Mouse (Mus musculus): ENCODE measurements around the gene Aqp2. TPM values are rescaled to one million over a fixed set of nuclear protein-coding genes. Genes with fewer than 3 reads are reported as not detected.

Aqp2 gene
- total RNA-seq, 2 experiments from 2014 or later, result not detected

GRCm38 (mm10) chr15:99589237-99589636 lies 10.4 kb downstream of the Aqp2 start:
- no peak for ATAC-seq (replicated peaks; ENCODE audit: low FRiP score, poor library complexity, severe bottlenecking)

DNA sequence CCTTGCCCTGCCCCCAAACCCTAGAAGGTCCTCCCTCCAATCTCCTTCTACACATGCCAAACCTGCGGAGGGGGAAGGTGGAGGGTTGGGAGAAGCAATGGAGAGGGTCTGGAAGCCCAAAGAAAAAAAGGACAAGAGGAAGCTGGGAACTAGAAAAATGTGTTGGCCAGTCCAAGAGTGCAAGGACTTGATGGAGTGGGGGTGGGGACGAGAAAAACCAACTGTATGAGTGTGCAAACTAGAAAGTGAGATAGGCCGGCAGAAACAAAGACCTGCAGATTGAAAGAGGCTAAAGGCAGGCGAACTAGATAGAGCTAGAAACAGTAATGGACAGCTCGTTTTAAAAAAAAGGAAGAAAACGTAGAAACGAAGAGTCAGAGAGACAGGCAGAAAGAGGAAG lies 10.8 kb downstream of the Aqp2 start:
- ATAC-seq (replicated peaks; ENCODE audit: low FRiP score, poor library complexity, severe bottlenecking), result no peak

- ATAC-seq (replicated peaks; ENCODE audit: low FRiP score, poor library complexity, severe bottlenecking), result no peak
Measured at GRCm38 (mm10) chr15:99590429-99591084, 11.7 kb downstream of the Aqp2 start, which contains the start of gene Aqp5. TSS of gene Aqp5 (plus strand) at chr15:99590782.

DNA sequence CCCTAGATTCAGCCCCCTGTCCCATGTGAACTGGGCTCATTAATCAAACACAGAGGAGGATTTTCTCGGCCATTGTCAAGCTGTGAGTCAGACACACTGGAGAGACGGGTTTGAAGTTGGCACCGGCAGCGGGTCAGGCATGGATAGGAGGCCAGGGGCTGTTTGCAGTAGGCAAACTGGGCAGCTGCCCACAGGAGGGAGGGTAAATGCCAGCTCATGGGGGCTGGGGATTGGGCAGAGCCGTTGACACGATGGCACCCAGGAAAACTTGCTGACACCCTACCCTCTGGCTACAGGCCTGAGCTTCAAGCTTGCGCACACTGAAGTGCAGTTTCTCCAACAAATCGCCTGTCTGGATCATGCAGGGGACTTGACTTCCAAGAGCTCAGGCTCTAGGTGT lies 13.3 kb downstream of the Aqp2 start:
- ATAC-seq (replicated peaks; ENCODE audit: low FRiP score, poor library complexity, severe bottlenecking), result no peak

DNA sequence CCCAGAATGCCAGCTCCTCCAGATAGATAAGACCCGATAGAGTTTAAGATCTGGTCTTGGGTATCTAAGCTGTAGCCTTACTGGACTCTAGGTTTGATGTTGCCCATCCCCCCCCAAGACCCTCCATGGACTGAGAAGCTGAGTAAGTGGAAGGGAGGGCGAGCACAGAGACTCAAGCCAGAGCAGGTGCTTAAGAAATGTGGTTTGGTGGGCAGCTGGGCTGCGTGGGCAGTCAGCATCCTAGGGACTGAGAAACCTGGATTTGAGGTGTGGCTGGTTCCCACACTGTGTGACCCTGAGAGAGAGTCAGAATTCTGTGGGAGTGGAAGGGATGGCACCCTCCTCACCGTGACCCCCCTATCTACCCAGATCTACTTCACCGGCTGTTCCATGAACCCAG lies 14.0 kb downstream of the Aqp2 start:
- ATAC-seq (replicated peaks; ENCODE audit: low FRiP score, poor library complexity, severe bottlenecking), result no peak

- ATAC-seq (replicated peaks; ENCODE audit: low FRiP score, poor library complexity, severe bottlenecking), result no peak
Measured at GRCm38 (mm10) chr15:99594951-99595350, 16.1 kb downstream of the Aqp2 start.

GRCm38 (mm10) chr15:99596056-99596687 lies 17.3 kb downstream of the Aqp2 start:
- peak; percentile 70 for ATAC-seq (replicated peaks; ENCODE audit: low FRiP score, poor library complexity, severe bottlenecking)

- no peak for ATAC-seq (replicated peaks; ENCODE audit: low FRiP score, poor library complexity, severe bottlenecking)
Measured at GRCm38 (mm10) chr15:99596841-99597240, 18.0 kb downstream of the Aqp2 start.

DNA sequence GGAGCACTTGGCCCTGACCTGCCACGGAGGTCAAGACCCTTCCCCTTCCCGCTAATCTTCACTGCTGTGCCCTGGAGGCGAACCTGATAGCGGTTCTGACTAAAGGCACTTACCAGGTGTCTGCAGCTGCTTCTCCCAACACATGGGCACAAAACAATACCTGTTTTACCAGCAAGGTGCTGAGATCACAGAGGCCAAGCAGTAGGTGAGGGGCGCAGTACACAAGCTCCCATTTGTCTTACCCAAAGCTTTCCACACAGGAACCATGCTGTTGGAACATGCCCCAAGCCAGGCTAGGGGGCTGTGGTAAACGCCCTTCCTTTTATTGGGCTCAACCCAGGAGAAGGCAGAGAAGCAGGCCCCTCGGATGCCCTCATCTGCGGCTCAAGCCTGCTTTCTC lies 18.7 kb downstream of the Aqp2 start:
- ATAC-seq (replicated peaks; ENCODE audit: low FRiP score, poor library complexity, severe bottlenecking), result no peak

GRCm38 (mm10) chr15:99599245-99600070 lies 20.6 kb downstream of the Aqp2 start:
- ATAC-seq (replicated peaks; ENCODE audit: low FRiP score, poor library complexity, severe bottlenecking), result no peak

- ATAC-seq (replicated peaks; ENCODE audit: low FRiP score, poor library complexity, severe bottlenecking), result no peak
Measured at GRCm38 (mm10) chr15:99600986-99601822, 22.3 kb downstream of the Aqp2 start, which contains the start of gene Aqp6. TSS of gene Aqp6 (plus strand) at chr15:99601400.

- no peak for ATAC-seq (replicated peaks; ENCODE audit: low FRiP score, poor library complexity, severe bottlenecking)
Measured at GRCm38 (mm10) chr15:99601823-99602120, 22.9 kb downstream of the Aqp2 start.

DNA sequence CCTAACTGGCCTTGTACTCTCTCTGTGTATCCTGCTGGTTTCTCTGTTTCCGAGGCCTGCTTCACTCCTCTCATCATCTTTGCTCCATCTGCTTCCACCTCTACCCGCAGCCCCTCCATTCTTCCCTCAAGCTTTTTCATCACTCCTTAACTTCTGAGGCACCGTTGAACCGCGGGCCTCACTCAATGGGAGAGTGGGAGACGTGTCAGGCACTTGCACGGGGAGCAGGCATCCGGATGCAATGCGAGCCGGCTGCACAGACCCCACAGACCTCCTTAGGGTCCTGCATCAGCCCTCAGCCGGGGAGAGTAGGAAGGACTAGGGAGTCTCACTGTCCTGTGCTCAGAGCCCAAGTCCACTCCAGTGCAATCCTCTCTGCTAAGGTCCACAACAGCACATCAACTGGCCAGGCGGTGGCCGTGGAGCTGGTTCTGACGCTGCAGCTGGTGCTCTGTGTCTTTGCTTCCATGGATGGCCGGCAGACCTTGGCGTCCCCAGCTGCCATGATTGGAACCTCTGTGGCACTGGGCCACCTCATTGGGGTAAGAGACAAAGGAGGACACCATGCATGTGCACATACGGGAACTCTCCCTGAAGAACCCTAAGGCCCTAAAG lies 23.5 kb downstream of the Aqp2 start:
- ATAC-seq (replicated peaks; ENCODE audit: low FRiP score, poor library complexity, severe bottlenecking), result no peak

DNA sequence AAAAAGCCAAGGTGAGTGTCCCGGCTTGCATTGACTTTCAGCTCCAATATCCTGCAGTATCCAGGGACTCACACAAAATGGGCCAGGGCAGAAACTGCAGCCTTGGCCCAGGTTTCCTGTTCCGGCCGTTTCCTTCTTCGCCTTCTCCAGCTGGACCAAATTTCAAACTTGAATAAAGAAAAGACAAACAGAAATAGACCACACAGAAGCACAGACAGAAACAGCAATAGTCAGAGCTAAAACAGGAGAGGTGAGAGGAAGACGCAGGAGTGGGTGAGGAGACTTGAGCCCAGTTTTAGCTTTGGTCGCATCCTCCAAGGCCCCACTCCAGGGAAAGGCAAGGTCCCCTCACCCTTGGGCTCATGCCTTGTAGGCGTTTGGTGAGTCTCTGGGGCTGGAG lies 24.4 kb downstream of the Aqp2 start:
- no peak for ATAC-seq (replicated peaks; ENCODE audit: low FRiP score, poor library complexity, severe bottlenecking)

DNA sequence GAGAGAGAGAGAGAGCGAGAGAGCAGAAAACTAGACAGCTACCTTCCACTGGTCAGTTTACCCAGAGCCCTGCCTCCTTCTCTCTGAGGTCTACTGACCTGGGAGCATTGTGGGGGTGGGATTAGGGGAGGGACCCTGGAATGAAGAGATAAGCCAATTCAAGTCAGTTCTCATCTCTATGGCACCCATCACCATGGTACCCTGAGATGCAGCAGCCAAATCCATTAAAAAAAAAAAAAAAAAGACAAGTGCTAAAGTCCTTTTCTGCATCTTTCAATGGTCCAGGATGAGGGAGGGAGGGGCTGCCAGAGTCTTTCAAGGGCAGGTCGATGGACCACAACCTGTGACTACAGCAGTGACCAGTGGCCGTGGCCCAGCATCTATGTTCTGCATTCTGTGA lies 26.7 kb downstream of the Aqp2 start:
- no peak for ATAC-seq (replicated peaks; ENCODE audit: low FRiP score, poor library complexity, severe bottlenecking)

- ATAC-seq (replicated peaks; ENCODE audit: low FRiP score, poor library complexity, severe bottlenecking), result peak; percentile 84
Measured at GRCm38 (mm10) chr15:99606515-99606914, 27.7 kb downstream of the Aqp2 start.

- ATAC-seq (replicated peaks; ENCODE audit: low FRiP score, poor library complexity, severe bottlenecking), result no peak
Measured at GRCm38 (mm10) chr15:99607388-99608113, 28.7 kb downstream of the Aqp2 start.

GRCm38 (mm10) chr15:99608382-99609125 lies 29.7 kb downstream of the Aqp2 start:
- ATAC-seq (replicated peaks; ENCODE audit: low FRiP score, poor library complexity, severe bottlenecking), result no peak
